Mouse (Mus musculus): Measurements from ENCODE around the gene Mib2. TPM values are rescaled to one million over a fixed set of nuclear protein-coding genes. Genes with fewer than 3 reads are reported as not detected.

Gene Mib2
- total and polyA plus RNA-seq, 3 experiments = 9.6 to 36.0 (median 16.7) TPM

DNA sequence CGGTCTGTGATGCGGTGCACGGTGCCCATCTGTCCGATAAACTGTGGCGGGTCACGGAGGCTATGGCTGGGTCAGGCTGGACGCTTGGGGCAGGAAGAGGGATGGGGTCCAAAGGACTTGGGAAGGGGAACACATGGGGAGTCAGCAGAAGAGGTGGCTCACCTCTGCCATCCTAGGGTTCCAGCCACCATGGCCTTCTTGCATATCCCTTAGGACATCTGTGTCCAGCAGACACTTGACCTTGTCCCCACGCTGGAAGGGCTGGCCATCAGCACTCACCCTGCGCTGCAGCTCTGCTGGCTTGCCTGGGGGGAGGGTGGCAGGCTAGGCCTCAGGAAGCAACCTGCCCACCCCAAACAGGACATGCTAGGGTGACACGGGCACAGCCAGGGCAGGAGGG is 10.0 kb downstream of the Mib2 start:
- ATAC-seq (ENCODE audit: extremely low read depth, insufficient number of reproducible peaks, low FRiP score, poor library complexity, severe bottlenecking) = no peak

DNA sequence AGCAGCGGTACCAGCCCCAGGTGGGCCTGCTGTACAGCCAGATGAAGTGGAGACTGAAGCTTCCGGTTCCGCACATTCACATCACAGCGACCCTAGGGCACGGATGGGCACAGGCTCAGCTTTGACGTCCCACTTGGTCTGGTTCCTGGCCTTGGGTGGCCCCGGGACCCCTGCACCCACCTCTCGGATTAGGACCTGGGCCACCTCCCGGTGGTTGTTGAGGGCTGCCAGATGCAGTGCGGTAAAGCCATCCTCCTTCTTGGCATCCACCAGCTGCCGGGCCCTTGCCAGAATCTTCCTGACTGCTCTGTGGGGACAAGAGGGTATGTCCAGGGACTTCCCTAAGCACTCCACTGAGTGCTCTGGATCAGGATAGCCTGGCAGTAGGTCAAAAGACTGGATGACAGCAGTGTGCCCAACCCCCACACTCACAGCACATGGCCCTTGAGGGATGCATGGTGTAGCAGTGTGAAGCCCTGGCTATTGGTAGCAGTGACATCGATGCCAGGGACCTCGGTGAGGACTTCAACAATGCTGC is 12.7 kb downstream of the Mib2 start:
- H3K4me1 ChIP-seq (ENCODE audit: insufficient read depth, low read depth, low read length) = peaks cover 8% of the 10 kb centered on the region
- peaks cover 8% of the 10 kb centered on the region; the same call in 1 of the 2 replicates for H3K27me3 ChIP-seq (ENCODE audit: insufficient read depth, low read length)
- no peak overlapping the region for H3K4me3 ChIP-seq (ENCODE audit: low read depth, low read length)
- no peak for ATAC-seq (ENCODE audit: extremely low read depth, insufficient number of reproducible peaks, low FRiP score, poor library complexity, severe bottlenecking)
- peaks cover 19% of the 10 kb centered on the region for H3K9me3 ChIP-seq (replicated peaks)
- no peak for DNase-seq (ENCODE audit: low spot score)
- H3K36me3 ChIP-seq (replicated peaks) = peaks cover 88% of the 10 kb centered on the region
- TF ChIP-seq POLR2AphosphoS5 (IDR thresholded peaks at IDR 0.05; ENCODE audit: insufficient replicate concordance, low read depth, low read length) (no peak), GATA1 (IDR thresholded peaks at IDR 0.05; ENCODE audit: borderline replicate concordance, low read length) (no peak), TAL1 (conservative IDR thresholded peaks at IDR 0.05; ENCODE audit: low read depth, low read length) (no peak), GATA2 (IDR thresholded peaks at IDR 0.05; ENCODE audit: borderline replicate concordance, low read depth, low read length) (no peak), CTCF (IDR thresholded peaks at IDR 0.05; ENCODE audit: low read depth, low read length) (no peak)

More for the DNA sequence above, 10.0 kb downstream of the Mib2 start:
- TF ChIP-seq TAL1 (conservative IDR thresholded peaks at IDR 0.05; ENCODE audit: low read depth, low read length) (no peak), POLR2AphosphoS5 (IDR thresholded peaks at IDR 0.05; ENCODE audit: insufficient replicate concordance, low read depth, low read length) (no peak), GATA2 (IDR thresholded peaks at IDR 0.05; ENCODE audit: borderline replicate concordance, low read depth, low read length) (no peak), GATA1 (IDR thresholded peaks at IDR 0.05; ENCODE audit: borderline replicate concordance, low read length) (no peak), CTCF (IDR thresholded peaks at IDR 0.05; ENCODE audit: low read depth, low read length) (no peak)
- Histone ChIP-seq H3K4me1 (ENCODE audit: insufficient read depth, low read depth, low read length) (peaks cover 6% of the 10 kb centered on the region), H3K9me3 (replicated peaks) (peaks cover 6% of the 10 kb centered on the region), H3K4me3 (ENCODE audit: low read depth, low read length) (no peak overlapping the region), H3K36me3 (replicated peaks) (peaks cover 86% of the 10 kb centered on the region), H3K27me3 (ENCODE audit: insufficient read depth, low read length) (no peaks in the 10 kb centered on the region; the same call in 1 of the 2 replicates)
- no peak for DNase-seq (ENCODE audit: low spot score)

- ATAC-seq (ENCODE audit: extremely low read depth, insufficient number of reproducible peaks, low FRiP score, poor library complexity, severe bottlenecking) (no peak), DNase-seq (ENCODE audit: low spot score) (no peak)
- Histone ChIP-seq H3K27me3 (ENCODE audit: insufficient read depth, low read length) (peaks cover 8% of the 10 kb centered on the region; the same call in 1 of the 2 replicates), H3K4me3 (ENCODE audit: low read depth, low read length) (no peak overlapping the region; the same call in 1 of the 2 replicates), H3K4me1 (ENCODE audit: insufficient read depth, low read depth, low read length) (peaks cover 9% of the 10 kb centered on the region), H3K36me3 (replicated peaks) (peaks cover 90% of the 10 kb centered on the region), H3K9me3 (replicated peaks) (peaks cover 19% of the 10 kb centered on the region)
- TF ChIP-seq TAL1 (conservative IDR thresholded peaks at IDR 0.05; ENCODE audit: low read depth, low read length) (no peak), GATA2 (IDR thresholded peaks at IDR 0.05; ENCODE audit: borderline replicate concordance, low read depth, low read length) (no peak), CTCF (IDR thresholded peaks at IDR 0.05; ENCODE audit: low read depth, low read length) (no peak), POLR2AphosphoS5 (IDR thresholded peaks at IDR 0.05; ENCODE audit: insufficient replicate concordance, low read depth, low read length) (no peak), GATA1 (IDR thresholded peaks at IDR 0.05; ENCODE audit: borderline replicate concordance, low read length) (no peak)
Observed at GRCm38 (mm10) chr4:155654456-155655298, 14.3 kb downstream of the Mib2 start.

DNA sequence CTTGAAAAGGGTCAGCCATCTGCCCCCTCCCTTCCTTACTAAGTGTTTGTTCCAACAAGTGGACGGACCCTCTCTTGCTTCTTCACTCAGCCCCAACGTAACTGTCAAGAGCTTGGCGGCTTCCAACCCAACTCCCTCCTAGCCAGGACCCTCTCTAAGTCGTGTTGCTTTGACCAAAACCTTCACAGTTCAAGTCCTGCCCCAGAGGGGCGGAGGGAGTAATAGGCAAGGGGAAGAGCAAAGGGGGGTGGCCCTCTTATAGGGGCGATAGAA is 14.9 kb downstream of the Mib2 start:
- ATAC-seq (ENCODE audit: extremely low read depth, insufficient number of reproducible peaks, low FRiP score, poor library complexity, severe bottlenecking) = no peak
- DNase-seq (ENCODE audit: low spot score) = no peak
- Histone ChIP-seq H3K27me3 (ENCODE audit: insufficient read depth, low read length) (peaks cover 8% of the 10 kb centered on the region; the same call in 1 of the 2 replicates), H3K9me3 (replicated peaks) (peaks cover 19% of the 10 kb centered on the region), H3K36me3 (replicated peaks) (peaks cover 90% of the 10 kb centered on the region), H3K4me1 (ENCODE audit: insufficient read depth, low read depth, low read length) (peaks cover 9% of the 10 kb centered on the region), H3K4me3 (ENCODE audit: low read depth, low read length) (no peak overlapping the region)
- TF ChIP-seq CTCF (IDR thresholded peaks at IDR 0.05; ENCODE audit: low read depth, low read length) (no peak), TAL1 (conservative IDR thresholded peaks at IDR 0.05; ENCODE audit: low read depth, low read length) (no peak), GATA2 (IDR thresholded peaks at IDR 0.05; ENCODE audit: borderline replicate concordance, low read depth, low read length) (no peak), GATA1 (IDR thresholded peaks at IDR 0.05; ENCODE audit: borderline replicate concordance, low read length) (no peak), POLR2AphosphoS5 (IDR thresholded peaks at IDR 0.05; ENCODE audit: insufficient replicate concordance, low read depth, low read length) (no peak)

- ATAC-seq (ENCODE audit: extremely low read depth, insufficient number of reproducible peaks, low FRiP score, poor library complexity, severe bottlenecking) (no peak), DNase-seq (ENCODE audit: low spot score) (no peak)
- peaks cover 90% of the 10 kb centered on the region for H3K36me3 ChIP-seq (replicated peaks)
- no peak overlapping the region for H3K4me3 ChIP-seq (ENCODE audit: low read depth, low read length)
- H3K9me3 ChIP-seq (replicated peaks) = peaks cover 19% of the 10 kb centered on the region
- H3K4me1 ChIP-seq (ENCODE audit: insufficient read depth, low read depth, low read length) = peaks cover 9% of the 10 kb centered on the region
- peaks cover 8% of the 10 kb centered on the region; the same call in 1 of the 2 replicates for H3K27me3 ChIP-seq (ENCODE audit: insufficient read depth, low read length)
- no peak for TF ChIP-seq GATA2 (IDR thresholded peaks at IDR 0.05; ENCODE audit: borderline replicate concordance, low read depth, low read length)
- TF ChIP-seq GATA1 (IDR thresholded peaks at IDR 0.05; ENCODE audit: borderline replicate concordance, low read length) = no peak
- TF ChIP-seq TAL1 (conservative IDR thresholded peaks at IDR 0.05; ENCODE audit: low read depth, low read length) = no peak
- TF ChIP-seq POLR2AphosphoS5 (IDR thresholded peaks at IDR 0.05; ENCODE audit: insufficient replicate concordance, low read depth, low read length) = no peak; the same call in 1 of the 2 replicates
- no peak for TF ChIP-seq CTCF (IDR thresholded peaks at IDR 0.05; ENCODE audit: low read depth, low read length)
Observed at GRCm38 (mm10) chr4:155653451-155654182, 15.4 kb downstream of the Mib2 start.

DNA sequence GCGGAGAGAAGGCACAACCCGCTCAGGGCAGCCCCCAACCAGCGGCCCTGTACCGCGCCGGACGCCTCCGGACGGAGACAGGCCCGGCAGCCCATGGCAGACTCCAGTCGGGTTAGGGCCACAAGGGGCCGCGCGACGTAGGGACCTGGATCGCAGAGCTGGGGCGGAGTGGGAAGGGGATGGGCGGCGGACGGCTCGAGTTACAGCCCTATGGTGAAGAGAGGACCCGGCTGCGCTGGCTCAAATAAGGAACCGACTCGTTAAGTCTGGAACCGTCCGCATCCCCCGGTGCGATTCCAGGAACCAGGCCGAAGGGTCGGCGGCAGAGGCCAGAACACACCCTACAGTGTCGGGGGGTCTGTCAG is 15.9 kb downstream of the Mib2 start, which contains the start of gene Mmp23:
Gene Mmp23 (minus strand): TSS at position 299 of the 365 bp plus-strand sequence.
- peaks cover 8% of the 10 kb centered on the region; the same call in 1 of the 2 replicates for H3K27me3 ChIP-seq (ENCODE audit: insufficient read depth, low read length)
- peaks cover 90% of the 10 kb centered on the region for H3K36me3 ChIP-seq (replicated peaks)
- H3K9me3 ChIP-seq (replicated peaks) = peaks cover 19% of the 10 kb centered on the region

More for the DNA sequence above, 15.9 kb downstream of the Mib2 start, which contains the start of gene Mmp23:
- no peak for ATAC-seq (ENCODE audit: extremely low read depth, insufficient number of reproducible peaks, low FRiP score, poor library complexity, severe bottlenecking)
- Histone ChIP-seq H3K4me1 (ENCODE audit: insufficient read depth, low read depth, low read length) (peaks cover 9% of the 10 kb centered on the region), H3K4me3 (ENCODE audit: low read depth, low read length) (no peak within 1 kb of the TSS)
- no peak for TF ChIP-seq CTCF (IDR thresholded peaks at IDR 0.05; ENCODE audit: low read depth, low read length)
- TF ChIP-seq TAL1 (conservative IDR thresholded peaks at IDR 0.05; ENCODE audit: low read depth, low read length) = no peak
- no peak for TF ChIP-seq GATA2 (IDR thresholded peaks at IDR 0.05; ENCODE audit: borderline replicate concordance, low read depth, low read length)
- TF ChIP-seq GATA1 (IDR thresholded peaks at IDR 0.05; ENCODE audit: borderline replicate concordance, low read length) = no peak
- TF ChIP-seq POLR2AphosphoS5 (IDR thresholded peaks at IDR 0.05; ENCODE audit: insufficient replicate concordance, low read depth, low read length) = no peak
- DNase-seq (ENCODE audit: low spot score) = no peak
